Mouse (Mus musculus) B cell, adult 2 months (primary cell): ENCODE data around the gene Dus3l.
A peak's percentile ranks its signal among the peaks of the same experiment; 100 is the strongest.

ENCODE experiments used
- DNase-seq, 2 experiments: peaks; one replicate each; pipeline ENCODE4 v3.0.0; 2022

Dus3l gene

DNA sequence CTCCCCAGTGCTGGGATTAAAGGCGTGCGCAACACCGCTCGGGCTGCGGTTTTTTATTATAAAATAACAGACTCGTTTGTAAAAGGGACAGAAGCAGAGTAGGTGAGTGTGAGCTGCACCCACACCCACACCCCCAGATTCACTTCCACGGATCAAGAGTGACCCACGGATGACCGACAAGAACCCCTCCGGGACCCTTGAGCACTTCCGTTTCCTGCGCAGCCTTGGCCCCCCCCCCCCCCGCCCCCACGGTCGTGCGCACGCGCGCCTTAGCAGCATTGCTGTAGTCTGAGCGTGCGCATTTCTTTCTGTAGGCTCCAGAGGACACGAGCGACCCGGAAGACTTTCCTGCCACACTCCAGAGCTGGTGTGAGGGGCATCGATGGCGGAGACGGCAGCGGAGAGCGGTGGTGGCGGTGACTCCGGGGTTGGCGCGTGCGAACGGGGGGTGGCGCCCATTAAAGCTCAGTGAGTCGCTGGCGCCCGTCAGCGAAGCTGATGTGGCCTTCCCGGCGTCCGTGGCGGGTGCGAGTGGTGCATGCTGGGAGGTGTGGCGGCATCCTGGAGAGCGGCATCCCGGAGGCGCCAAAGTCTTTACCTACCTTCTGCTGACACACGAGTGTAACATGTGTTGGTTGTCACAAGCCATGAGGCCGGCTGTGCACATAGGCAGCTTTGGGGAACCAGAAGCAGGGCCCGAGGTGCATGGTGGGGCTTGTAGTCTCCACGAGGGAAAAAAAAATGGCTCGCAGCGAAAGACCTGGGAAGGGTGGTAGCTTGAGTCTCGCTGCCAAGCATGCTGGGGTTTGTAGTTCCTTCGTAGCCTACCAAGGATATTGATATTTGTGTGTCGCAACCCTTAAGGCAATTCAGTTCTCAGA is at the start of gene Dus3l:
Gene Dus3l, plus strand, starts transcription at position 284 of the 881 bp plus-strand sequence.
- DNase-seq, result peak; percentile 91 to 93

DNA sequence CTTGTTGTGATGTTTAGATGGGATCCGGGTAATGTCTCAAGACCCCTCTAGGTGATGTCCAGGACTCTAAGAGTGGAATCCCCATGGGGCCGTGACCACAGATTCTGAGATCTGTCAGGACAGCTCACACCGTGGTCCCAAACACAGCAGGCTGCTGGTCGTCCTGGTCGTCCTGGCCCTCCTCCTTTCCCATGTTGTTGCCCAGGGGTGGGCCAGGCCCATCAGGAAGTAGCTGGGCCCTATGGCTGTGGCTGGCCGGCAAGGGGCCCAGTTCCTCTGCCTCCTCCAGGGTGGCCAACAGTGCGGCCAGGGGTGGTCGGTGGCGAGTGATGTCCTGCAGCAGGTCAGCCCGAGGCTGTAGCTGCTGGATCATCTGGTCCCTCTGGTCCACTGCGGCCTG is 49.2 kb upstream of the Dus3l start:
- no peak for DNase-seq

DNA sequence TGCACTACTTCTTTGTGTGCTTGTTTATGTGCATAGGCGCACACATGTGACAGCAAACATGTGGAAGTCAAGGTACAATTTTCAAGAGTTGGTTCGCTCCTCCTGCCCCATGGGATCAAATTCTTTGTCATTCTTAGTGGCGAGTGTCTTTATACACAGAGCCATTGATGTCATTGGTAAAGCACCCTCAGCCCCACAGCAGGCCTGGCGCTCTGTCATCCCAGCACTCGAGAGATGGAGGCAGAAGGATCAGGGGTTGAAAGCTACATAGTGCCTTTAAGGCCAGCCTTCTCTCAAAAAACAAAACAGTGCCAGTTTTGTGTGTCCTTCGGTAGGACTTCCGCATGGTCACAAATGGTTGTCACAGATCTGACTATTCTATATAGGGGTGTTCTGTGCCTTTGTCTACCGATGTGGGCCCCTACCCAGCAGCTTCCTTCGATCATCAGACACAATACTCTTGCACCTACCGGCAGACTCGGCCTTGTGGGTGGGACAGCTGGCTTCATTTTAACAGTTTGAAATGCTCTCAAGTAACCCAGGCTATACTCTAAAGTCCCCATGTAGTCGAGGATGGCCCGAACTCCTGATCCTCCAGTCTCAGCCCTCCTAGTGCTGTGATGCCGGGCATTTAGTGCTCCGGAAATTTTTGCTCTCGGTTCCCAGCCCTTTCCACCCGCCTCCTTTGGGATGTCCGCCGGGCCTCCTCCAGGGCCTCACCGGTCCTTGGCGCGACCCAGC is 48.5 kb upstream of the Dus3l start:
- no peak for DNase-seq

DNA sequence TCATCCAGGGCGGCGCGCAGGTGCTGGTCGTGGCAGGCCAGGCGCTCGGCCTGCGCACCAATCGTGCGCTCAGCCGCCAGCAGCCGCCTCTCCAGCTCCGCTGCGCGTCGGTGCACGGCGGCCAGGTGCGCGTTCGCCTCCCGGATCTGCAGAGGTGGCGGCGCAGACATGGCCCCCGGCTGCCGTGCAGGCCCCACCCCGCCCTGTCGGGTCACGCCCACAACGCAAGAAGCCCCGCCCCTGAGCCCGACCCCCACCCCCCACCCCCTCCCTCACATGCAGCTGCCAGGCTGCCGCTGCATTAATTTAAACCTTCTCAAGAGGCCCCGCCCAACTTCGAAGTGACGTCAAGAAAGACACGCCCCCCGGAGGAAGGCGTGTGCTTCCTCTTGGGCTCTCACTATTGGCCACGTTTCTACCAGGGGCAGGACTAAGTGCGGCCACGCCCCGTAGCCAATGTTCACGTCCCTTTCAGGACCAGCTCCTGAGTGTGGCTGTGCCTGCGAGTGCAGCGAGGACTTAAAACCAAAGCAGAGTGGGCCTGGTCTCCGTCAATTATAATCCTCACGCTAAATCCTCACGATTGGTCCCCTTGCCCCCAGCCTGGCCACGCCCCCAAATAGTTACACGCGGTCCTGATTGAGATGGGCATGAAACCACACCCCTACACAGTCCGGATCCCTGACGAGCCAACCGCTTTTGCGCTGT is 47.7 kb upstream of the Dus3l start:
- peak; percentile 98 to 99 for DNase-seq

DNA sequence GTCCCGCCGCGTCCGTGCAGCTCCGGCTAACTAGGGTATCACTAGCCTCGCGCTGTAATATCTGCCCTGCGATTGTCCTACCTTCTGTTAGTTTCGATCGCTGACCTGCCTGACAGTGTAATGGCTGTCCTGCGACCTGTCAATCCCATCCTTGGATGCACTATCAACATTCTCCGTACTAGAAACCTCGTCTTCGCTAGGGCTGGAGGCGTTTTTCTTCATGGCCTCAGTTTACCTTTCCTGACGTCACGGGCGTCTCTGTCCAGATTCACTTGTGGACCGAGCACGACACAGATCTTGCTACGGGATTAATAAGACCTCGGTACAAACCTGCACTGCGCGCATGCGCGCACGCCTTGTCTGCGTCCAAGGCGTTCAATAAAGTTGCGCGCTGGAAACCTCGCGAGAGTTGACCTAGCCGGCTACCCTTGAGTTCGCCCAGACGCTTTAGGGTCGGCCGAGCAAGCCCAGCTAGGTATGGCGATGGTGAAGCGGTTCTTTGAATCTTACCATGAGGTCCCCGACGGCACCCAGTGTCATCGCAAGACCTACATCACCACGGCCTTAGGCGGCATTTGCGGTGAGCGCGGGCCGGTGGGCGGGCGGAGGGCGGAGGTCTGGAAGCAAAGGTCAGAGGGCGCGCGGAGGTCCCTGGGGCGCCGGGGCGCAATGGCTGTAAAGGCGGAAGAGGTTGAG is 47.0 kb upstream of the Dus3l start, which contains the start of the genes Ndufa11 and Vmac:
Gene Ndufa11, plus strand, starts transcription at position 405 of the 696 bp plus-strand sequence.
Gene Vmac, minus strand, starts transcription at position 660 of the 696 bp plus-strand sequence.
- DNase-seq, result peak; percentile 93 to 94

DNA sequence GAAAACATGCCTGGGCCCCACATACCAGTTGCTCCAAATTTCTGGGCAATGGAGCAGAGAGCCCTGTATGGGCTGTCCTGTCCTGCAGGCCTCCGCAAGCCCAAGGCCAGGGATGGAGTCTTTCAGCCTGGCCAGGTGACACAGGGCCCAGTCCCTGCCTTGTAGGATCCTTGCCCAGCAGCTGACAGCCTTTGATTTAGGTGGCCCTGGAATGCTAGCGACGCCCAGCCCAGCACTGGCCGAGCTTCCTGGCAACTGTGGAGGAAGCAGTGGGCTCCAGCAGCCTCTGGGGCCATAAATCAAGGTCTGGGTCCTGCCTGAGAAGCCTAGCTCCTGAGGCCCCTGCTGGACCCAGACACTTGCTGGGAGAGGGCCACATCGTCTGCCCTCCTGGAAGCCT is 42.1 kb upstream of the Dus3l start:
- no peak for DNase-seq

DNA sequence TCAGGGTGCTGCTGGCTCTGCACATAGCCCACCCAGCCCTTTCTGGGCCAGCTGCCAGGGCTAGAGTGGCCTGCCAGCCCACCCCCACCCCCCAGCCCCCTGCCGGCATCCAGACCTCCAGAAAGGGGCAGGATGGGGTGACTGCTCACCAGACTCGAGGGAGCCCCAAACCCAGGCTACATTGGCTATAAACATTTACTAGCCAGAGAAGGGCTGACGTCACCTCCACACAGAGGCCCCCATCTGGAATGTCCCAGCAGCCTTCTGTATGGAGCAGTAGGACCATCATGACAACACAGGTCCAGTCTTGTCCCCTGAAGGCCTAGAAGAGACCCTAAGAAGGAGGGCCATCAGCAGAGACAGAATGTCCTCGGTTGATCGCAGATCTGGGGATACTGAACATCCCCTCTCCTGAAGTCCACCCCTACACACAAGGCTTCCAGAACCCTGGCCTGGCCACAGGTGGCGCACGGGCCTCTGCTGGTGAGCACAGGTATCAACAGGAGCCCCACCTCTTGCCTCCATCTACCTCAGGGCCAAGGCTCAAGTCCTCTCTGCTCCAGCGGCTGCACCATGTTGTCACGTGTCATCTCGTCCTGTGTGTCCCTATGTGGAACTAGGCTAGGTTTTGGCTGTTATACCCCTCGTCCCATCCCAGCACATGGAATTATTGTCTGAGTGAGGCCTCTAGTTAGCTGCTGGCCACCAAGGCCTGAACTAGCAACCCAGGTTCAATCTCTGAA is 41.0 kb upstream of the Dus3l start:
- DNase-seq, result no peak

DNA sequence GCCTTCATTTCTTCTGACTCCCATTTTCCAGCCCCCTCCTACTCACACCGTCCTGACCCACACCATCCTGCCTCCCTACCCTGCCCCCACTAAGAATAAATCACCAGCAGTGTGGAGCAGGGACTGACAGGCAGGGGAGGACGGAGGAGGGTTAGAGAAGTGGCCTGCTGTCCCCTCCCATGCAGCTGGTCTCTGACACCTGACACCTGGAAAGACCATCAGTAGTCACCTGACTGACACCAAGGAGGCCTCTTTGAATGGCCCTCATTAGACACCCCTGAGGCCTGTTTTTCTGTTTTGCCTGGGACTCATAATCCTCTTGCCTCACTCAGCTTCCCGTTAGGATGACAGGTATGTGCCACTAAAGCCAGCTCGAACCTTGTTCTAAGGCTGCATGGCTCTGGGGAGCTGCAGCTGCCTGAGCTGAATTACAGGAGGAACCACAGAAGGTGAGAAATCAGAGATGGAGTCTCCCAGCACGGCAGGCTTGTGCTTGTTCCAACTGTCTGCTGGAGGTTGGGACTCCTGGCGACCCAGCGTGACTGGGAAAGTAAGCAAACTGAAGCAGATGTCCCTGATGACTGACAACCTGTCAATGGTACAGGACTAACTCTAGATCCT is 37.4 kb upstream of the Dus3l start:
- no peak for DNase-seq

DNA sequence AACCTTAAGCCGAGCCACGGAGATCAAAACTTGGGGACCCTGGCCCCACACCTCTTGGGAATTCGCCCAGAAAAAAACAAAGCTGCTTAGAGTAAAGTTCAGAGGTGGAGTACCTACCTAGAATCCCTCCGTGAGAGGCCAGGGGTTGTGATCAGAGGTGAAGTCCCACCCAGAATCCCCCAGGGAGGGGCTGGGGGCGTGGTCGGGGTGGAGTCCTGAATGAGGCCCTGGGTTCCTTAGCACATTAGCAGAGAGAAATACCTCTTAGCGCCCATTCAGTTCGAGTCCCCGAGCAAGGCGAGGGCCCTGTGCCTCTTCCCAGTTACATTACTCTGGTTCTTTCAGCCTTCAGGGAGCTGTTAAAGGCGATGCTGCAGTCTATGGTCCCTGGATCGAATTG is 36.9 kb upstream of the Dus3l start:
- peak; percentile 36 for DNase-seq

DNA sequence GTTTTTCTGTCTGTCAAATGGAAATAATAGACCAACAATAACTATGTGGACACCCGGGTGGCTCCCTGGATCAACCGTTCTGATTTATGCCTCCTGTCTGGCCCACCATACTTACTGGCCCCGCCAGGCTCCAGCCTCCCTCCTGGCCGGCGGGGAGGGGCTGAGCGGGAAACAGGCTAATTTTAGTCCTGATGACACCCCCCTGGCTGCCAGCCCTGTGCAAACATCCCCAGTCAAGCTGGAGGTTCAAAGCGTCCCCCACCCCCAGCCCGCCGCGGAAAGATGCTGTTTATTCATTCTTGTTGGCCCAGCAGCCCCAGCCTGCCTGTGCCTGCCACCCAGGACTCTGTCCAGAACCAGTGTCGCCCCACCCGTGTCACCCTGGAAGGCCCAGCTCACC is 36.4 kb upstream of the Dus3l start:
- DNase-seq, result no peak

DNA sequence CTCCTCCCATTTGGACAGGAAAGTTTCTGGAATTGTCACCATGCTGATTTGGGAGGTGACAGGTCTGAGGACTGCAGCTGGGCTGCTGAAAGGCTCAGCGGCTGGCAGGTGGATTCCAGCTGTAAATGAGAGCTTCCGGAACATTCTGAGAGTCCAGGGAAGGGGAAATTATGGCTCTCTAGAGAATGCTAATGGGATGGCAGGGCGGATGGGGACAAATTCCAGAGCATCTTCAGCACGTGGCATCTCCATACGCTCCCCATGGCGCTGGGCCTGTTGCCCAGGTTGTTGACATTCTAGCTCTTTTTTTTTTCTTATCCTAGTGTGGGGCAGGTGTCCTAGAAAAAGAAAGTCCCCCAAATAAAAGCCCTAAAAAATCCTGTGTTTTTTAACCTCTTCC is 35.4 kb upstream of the Dus3l start:
- no peak for DNase-seq

DNA sequence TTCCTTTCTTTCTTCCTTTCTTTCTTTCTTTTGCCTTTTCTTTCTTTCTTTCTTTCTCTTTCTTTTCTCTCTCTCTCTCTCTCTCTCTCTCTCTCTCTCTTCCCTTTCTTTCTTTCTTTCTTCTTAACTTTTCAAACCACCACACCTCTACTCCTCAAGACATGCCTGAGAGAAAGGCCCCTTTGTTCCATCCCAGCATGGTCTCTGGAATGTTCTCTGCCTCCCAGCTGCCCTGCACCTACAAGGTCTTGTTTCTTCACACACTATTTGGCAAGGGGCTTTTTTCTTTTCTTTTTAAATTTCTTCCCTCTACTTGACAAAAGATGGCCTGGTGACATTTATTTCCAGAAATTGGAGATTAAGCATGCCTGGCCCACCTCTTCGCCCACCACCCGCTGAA is 34.9 kb upstream of the Dus3l start:
- no peak for DNase-seq

DNA sequence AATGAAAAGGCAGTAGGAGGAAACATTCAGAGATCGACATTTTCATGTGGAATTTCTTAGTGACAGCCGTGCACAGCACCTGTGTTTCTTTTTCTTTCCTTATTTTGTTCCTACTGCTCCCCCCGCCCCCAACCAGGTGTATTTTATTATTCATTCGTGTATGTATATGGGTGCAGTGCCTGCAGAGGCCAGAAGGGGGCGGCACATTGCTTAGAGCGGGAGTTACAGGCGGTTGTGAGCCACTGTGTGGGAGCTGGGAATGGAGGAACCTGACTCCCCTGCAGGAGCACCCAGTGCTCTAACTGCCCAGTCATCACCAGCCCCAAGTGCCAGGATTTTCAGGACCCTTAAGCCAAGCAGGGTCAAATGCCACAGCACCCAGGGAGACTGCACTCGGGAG is 28.0 kb upstream of the Dus3l start:
- peak; percentile 29 to 44 for DNase-seq

DNA sequence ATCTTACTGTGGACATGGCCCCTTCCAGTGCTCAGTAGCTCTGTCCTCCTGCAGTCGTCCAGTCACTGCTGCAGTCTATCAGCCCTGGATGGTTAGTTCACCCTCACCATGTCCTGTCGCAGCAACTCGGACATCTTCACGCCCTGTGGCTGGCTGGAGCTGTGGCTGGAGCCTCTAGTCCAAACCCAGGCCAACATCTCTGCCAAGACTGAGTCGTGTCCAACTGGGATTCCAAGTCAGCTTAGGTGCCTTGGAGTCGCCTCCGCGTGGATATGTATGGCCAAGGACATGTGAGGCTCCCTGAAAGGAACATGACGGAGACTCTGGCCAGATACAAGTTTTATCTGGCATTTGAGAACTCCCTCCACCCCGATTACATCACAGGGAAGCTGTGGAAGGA is 26.3 kb upstream of the Dus3l start:
- DNase-seq, result no peak

DNA sequence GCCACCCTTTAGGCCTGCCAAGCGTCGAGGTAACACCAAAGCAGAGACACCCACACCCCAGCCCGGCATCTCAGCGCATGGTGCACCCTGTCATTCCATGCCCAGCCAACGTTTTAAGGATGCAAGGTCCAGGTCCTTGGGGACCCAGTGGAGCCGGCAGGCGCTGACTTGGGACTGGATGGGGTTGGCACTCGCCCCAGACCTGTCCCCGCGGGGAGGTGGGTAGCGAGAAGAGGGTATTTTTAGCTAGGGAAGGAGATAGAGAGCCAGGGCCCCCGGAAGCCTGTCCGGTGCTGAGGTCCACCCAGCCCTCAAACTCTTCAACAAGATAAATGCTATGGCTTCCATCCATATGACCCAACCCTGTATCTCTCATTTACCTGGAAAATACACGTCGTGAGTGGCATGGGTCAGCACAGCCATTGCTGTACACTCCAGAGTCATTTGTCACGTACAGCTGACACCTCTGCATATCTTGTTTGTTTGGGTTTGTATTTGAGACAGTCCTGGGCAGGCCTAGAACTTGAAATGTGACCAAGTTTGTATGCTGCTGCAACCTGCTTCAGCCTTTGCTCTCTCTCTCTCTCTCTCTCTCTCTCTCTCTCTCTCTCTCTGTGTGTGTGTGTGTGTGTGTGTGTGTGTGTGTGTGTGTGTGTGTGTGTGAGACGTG is 24.3 kb upstream of the Dus3l start:
- no peak for DNase-seq

DNA sequence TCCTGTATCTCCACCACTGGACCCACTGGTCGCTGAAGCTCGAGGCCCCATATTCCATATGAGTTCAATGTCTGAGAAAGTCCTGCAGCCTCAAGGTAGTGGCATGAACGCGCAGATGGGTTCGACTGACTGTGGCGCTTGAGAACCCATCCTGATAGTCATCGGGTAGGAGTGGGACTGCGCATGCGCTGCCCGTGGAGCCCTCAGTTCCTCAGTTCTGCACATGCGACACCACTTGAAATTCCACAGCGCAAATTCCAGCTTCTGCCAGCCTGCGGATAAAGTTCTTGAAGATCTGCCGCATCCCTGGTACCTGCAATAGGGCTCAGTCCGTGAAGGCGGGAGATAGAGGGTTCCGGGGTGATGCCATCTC is 23.8 kb upstream of the Dus3l start:
- DNase-seq, result no peak

DNA sequence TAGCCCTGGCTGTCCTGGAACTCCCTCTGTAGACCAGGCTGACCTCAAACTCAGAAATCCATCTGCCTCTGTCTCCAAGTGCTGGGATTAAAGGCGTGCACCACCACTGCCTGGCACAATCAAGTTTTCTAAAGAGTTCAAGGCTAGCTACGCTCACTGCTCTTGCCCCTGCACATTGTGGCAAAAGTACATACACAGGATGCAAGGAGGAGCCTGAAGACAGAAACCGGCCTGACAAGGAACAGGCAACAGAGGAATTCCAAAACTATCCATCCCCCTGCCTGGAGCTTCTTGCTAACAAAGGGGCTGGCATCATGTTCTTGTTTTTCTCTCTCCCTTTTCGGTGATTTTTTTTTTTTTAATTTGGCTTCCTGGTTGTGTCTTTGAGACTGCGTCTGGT is 20.4 kb upstream of the Dus3l start:
- no peak for DNase-seq

DNA sequence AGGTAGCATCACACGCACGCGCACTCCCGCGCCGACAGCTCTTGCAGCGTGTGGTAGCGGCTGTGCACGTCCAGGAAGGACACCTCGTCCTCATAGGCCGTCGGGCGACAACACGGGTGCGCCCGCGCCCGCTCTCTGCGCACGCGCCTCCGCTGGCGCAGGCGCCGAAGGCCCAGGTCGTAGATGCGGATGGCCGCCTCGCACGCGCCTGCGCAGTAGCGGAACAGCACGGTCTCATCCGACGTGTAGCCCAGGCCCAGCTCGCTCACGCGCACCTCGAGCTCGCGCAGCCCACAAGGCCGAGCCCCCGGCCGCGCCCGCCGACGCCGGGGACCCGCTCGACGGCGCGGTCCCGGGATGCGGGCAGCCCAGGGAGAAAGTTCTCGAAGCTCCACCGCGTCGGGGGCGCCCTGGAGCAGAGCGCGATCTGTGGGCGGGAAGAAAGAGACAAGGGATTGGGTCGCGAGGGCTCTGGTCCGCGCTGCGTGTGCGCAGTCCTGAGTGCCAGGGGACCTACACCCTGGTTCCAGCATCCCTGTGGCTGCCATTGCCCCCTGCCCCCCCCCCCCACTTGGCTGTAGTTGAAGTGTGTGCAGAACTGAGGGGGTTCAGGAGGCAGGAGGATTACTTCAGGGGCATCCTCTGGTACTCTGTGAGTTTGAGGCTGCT is 13.0 kb upstream of the Dus3l start:
- DNase-seq, result no peak

DNA sequence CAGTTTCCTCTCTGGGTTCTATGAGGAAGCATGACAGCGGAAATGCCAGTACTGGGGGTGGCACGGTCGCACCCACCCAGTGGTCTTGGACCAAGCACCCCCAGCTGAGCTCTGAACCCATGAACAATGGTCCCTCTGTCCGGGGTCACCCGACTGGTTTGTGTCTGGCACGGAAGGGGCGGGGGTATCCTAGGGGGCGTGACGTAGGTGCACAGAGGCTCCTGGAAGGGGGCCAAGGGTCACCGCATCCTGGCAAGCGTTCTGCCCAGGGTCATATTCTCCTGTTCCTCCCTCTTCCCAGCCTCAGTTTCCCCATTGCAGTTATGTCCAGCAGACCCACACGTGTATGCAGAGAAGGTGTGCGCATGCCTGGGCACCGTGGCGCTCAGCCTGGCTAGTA is 11.1 kb upstream of the Dus3l start:
- DNase-seq, result no peak
